Mouse (Mus musculus) layer of hippocampus, adult 11-12 months (tissue): ENCODE results near the gene Lamc3.

Source experiments
- DNase-seq: peaks from one replicate; pipeline ENCODE4 v3.0.0; 2022; ENCODE audit warnings: low spot score

Lamc3 gene

GRCm38 (mm10) chr2:31938298-31938697 is 51.2 kb downstream of the Lamc3 start:
- DNase-seq = no peak

- DNase-seq = no peak
Observed at GRCm38 (mm10) chr2:31943011-31943410, 55.9 kb downstream of the Lamc3 start.

- DNase-seq = no peak
Observed at GRCm38 (mm10) chr2:31945580-31945979, 58.5 kb downstream of the Lamc3 start.

GRCm38 (mm10) chr2:31948392-31948791 is 61.3 kb downstream of the Lamc3 start:
- DNase-seq = no peak

GRCm38 (mm10) chr2:31948801-31949200 is 61.7 kb downstream of the Lamc3 start:
- no peak for DNase-seq

GRCm38 (mm10) chr2:31950058-31950871 is 63.2 kb downstream of the Lamc3 start, which contains the start of gene Aif1l:
Gene Aif1l (plus strand): TSS chr2:31950139.
- DNase-seq = peak; percentile 29

- no peak for DNase-seq
Observed at GRCm38 (mm10) chr2:31950966-31951365, 63.9 kb downstream of the Lamc3 start.

GRCm38 (mm10) chr2:31952236-31952635 is 65.1 kb downstream of the Lamc3 start:
- DNase-seq = no peak

GRCm38 (mm10) chr2:31952725-31953124 is 65.6 kb downstream of the Lamc3 start:
- no peak for DNase-seq

GRCm38 (mm10) chr2:31953687-31954086 is 66.6 kb downstream of the Lamc3 start:
- DNase-seq = no peak

GRCm38 (mm10) chr2:31954779-31955181 is 67.7 kb downstream of the Lamc3 start:
- DNase-seq = no peak

GRCm38 (mm10) chr2:31955686-31956085 is 68.6 kb downstream of the Lamc3 start:
- no peak for DNase-seq

GRCm38 (mm10) chr2:31957211-31957610 is 70.1 kb downstream of the Lamc3 start:
- no peak for DNase-seq

GRCm38 (mm10) chr2:31960986-31961385 is 73.9 kb downstream of the Lamc3 start:
- DNase-seq = no peak

GRCm38 (mm10) chr2:31961791-31962222 is 74.7 kb downstream of the Lamc3 start:
- no peak for DNase-seq

GRCm38 (mm10) chr2:31962501-31963224 is 75.6 kb downstream of the Lamc3 start:
- peak; percentile 77 for DNase-seq

- no peak for DNase-seq
Observed at GRCm38 (mm10) chr2:31963491-31963890, 76.4 kb downstream of the Lamc3 start.

GRCm38 (mm10) chr2:31964191-31964590 is 77.1 kb downstream of the Lamc3 start:
- DNase-seq = no peak

GRCm38 (mm10) chr2:31965110-31965509 is 78.0 kb downstream of the Lamc3 start:
- DNase-seq = peak; percentile 45

- DNase-seq = no peak
Observed at GRCm38 (mm10) chr2:31966801-31967200, 79.7 kb downstream of the Lamc3 start.

GRCm38 (mm10) chr2:31972589-31972988 is 85.5 kb downstream of the Lamc3 start:
- DNase-seq = no peak

GRCm38 (mm10) chr2:31974141-31974808 is 87.2 kb downstream of the Lamc3 start, which contains the start of gene Nup214:
Gene Nup214 (plus strand): TSS chr2:31974436.
- peak; percentile 99 for DNase-seq
